Mouse (Mus musculus): ENCODE measurements at regions not wholly inside any gene's neighbourhood (a gene's known extent, or its start where the extent isn't known, plus 50 kb on each side); places are given as distances from the start of the nearest gene placed in this dataset.

- no peak for TF ChIP-seq CTCF (IDR thresholded peaks at IDR 0.05; ENCODE audit: borderline replicate concordance, control insufficient read depth, extremely low read depth, insufficient read depth, low read length, poor library complexity)
- no peak for TF ChIP-seq POLR2A (IDR thresholded peaks at IDR 0.05; ENCODE audit: control insufficient read depth, extremely low read depth, insufficient read depth, low read length, poor library complexity)
Observed at GRCm38 (mm10) chr15:61553908-61554307, 631.1 kb upstream of the A1bg start.
